16 mouse cellular contexts compared by ENCODE assay signal in the genomic region with DNA sequence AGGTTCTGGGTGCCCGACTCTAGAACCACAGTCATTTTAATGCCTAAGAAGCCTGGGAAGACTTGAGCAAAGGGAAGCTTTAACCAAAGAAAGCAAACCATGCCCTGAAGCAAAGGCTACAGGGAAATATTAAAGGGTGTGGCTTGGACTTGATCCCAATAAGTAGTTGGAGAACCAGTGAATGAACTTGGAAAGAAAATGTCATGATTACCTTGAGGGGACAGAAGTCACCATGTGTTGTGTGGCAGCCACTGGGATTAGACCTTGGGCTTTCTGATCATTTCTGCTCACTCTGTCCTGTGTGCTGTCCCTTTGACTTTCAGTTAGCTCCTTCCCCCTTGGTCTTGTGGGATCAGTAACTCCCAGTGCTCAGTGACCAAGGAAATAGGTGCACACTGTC.
"Had no signal": no experiment of that assay in that cellular context is flagged by ENCODE, and none has a peak within 500 bp of the region (broad histone marks: within the 10 kb centered on the region; RNA-seq: fewer than 3 reads in every experiment).

No protein-coding gene starts in this region.

- H3K4me1 ChIP-seq: kidney, embryonic 15.5 days; limb, embryonic 12.5 days; limb, embryonic 15.5 days had no signal

- H3K4me3 ChIP-seq: kidney, embryonic 15.5 days; limb, embryonic 12.5 days; limb, embryonic 15.5 days; liver, embryonic 13.5 days had no signal

- DNase-seq: kidney, adult 11 months; kidney, postnatal 10 days; kidney, postnatal 4 days; left cerebral cortex, postnatal 4 days; liver, embryonic 13.5 days; lung, adult 2 months; lung, postnatal 14 days; lung, postnatal 4 days; midbrain, embryonic 14.5 days; thymus, adult 2 months; thymus, postnatal 25 days had no signal

- H3K27me3 ChIP-seq: kidney, embryonic 15.5 days; limb, embryonic 12.5 days; limb, embryonic 15.5 days; liver, embryonic 13.5 days had no signal

- H3K4me2 ChIP-seq: kidney, embryonic 15.5 days; limb, embryonic 12.5 days; limb, embryonic 15.5 days; liver, embryonic 13.5 days; midbrain, embryonic 11.5 days had no signal

- H3K9ac ChIP-seq: kidney, embryonic 15.5 days; limb, embryonic 12.5 days; limb, embryonic 15.5 days; liver, embryonic 13.5 days had no signal

- H3K27ac ChIP-seq: kidney, embryonic 15.5 days; limb, embryonic 12.5 days; limb, embryonic 15.5 days; liver, embryonic 13.5 days; stomach, postnatal 0 days had no signal

- H3K36me3 ChIP-seq: liver, embryonic 13.5 days had no signal

- H3K9me3 ChIP-seq: kidney, embryonic 15.5 days; limb, embryonic 12.5 days; limb, embryonic 15.5 days; liver, embryonic 13.5 days had no signal
